Mouse (Mus musculus) spleen, postnatal 14 days (tissue): ENCODE results near the gene Rassf7.

Experiments used
- DNase-seq, 2 experiments: peaks; one replicate each; pipeline ENCODE4 v3.0.0; 2021 to 2022; ENCODE audit warnings: low spot score in 2 of 2

Rassf7 gene

DNA sequence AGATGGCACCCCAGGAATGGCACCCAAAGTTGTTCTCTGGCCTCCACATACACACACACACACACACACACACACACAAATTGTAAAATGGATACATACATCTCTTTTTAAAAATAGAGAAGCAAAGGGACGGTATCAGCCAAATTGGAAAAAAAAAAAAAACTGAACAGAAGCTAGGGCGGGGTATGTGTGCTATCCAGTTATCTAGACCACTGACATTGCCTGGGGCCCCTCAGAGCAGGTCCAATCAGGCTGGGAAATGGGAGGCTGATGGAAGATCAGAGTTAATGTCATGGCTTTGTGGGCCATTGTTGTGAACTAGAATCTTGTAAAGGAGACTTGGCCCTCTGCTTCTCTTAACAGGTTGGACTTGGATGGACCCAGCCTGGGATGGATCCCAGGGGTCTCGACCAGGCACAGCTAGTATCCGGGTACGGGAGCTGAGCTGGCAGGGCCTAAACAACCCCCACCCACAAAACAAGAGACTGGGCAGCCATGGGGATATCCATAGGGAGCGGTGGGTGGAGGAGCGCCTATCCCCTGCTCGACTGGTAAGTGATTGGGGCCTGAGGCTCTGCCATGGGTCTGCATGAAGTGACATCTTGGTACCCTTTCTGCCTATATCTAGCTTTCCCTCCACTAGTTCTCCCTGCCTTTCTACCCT, 18.9 kb upstream of the Rassf7 start:
- DNase-seq = no peak

DNA sequence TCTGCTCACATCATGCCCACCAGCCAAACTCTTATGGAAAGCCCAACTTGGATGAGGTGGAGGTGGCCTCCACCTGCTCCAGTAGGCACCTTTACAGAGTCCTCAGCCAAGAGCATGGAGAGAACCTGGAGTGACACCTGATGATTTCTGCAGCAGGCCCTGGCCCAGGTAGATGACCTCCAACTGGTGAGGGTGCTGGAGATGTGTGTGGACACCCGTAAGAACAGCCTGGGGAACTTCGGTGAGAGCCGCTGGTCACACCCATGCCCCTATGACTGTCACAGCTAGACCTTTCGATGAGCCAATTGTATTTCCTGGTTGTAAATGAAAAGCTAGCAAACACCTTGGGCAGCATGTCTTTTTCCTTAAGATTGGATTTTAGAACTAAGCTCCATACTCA, 17.5 kb upstream of the Rassf7 start:
- DNase-seq = no peak

DNA sequence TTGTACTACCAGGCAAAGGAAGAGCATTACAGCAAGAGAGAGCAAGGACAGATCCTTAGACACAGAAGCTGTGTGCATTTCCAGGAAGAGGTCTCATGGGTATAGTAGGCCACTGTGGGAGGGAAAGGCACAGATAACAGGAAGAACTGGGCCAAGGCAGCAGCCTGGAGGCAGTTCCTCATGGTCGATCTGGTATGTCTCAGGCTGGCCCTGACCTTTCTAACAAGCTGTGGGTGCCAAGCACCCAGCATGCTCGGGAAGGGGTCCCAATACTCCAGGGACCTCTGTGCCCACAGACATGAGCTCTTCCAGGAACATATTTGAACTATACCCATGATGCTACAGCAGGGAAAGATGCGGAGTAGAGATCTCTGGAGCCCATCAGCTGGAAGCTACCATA, 11.1 kb upstream of the Rassf7 start:
- DNase-seq = no peak

DNA sequence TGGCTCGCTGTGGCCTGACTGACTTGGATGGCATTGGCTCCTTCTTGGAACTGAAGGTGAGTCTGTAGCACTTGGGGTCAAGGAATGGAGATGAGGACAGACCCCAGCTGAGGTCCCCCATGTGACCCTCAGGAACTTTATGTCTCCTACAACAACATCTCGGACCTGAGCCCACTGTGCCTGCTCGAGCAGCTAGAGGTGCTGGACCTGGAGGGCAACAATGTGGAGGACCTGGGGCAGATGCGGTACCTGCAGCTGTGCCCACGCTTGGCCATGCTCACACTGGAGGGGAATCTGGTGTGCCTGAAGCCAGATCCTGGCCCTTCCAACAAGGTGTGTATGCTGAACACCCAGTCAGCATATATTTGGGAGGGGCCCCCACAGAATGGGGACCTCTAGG, 10.2 kb upstream of the Rassf7 start:
- DNase-seq = no peak

DNA sequence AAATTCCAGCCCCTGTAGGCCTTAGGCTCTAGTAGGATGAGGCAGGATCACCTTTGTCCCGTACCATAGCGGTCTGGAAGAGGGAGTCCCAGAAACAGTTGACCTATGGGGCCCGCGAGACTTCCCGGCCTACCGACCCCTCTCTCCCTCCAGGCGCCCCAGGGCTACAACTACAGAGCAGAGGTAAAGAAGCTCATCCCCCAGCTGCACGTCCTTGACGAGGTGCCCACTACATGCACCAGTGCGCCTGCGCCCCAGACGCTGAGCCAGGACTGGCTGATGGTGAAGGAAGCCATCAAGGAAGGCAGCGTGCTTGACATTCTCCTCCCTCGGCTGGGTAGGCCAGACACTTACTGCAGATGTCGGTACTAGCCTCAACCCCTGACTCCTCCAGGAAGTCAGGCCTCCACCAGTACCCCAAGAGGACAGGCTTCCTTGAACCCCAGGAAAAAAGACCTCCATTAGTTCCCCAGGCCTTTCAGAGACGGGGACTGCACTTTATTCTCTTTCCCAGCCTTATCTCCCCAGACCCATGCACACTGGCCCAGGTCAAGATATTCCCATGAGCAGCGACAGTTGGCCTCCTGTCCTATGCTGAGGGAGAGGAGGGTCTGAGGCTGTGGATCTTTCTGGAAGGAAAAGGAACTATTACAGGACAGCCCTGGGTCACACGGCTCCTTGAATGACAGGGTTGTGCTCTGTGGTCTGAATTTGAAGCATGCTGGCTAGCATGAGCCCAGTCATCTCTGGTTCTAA, 9.3 kb upstream of the Rassf7 start:
- DNase-seq = no peak

DNA sequence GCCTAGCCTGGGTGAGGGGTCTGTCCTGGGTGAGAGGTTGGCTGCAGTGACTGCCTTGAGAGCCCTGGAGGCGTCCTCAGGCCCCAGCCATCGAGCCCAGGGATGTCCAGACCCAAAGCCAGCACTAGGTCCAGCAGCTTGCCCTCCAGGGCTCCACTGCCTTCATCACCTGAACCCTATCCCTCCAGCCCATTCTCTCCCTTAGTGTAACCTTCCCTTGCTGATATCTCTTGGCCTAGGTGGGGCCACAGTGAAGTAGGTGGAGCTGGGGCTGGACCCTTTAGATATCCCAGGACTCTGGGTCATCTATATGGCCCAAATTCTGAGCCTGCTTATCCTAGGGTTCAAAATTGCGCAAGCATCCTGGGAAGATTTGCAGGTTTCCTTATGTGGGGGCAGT, 6.1 kb upstream of the Rassf7 start:
- DNase-seq = no peak

DNA sequence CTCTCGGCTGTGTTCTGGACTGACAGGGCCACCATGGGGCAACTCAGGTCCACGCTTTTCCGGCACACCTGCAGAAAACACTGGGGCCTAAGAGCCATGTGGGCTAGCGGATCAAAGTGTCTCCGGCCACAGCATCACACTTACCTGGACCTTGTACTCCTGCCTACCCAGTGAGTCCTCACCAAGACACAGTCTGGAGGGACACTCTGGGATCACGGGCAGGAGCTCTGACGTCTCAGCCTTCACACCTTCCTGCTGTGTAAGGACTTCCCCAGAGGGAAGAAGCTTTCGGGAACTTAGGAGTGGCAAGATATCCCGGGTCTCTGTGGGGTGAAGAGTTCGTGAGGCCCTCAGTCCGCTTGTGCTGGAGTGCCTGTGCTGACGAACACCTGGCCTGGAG, 5.5 kb upstream of the Rassf7 start:
- DNase-seq = no peak

DNA sequence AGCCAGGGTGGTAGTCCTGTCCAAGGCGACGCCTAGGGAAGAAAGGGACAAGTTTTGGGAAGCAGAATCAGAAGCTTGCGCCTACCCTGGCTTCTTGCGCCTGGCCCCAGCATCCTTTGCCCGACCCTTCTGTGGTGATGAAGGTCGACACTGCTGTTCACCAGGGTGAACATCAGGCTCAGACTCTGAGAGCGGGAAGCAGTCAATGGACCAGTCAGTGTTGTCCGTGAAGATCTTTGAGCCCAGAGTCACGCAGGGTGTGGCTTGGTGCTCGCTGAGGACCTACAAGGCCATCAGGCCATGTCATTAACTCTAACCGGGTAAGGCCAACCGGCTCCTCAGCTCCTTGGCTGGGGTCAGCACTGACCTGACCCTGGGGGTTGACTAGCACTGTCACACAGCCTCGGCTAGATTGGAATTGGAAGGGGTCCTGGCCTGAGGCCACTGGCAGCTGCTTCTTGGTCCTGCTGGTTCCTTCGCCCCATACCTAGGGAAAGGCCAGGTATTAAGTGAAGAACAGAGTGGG, 5.0 kb upstream of the Rassf7 start:
- DNase-seq = peak in 1 of 2 experiments; percentile 6

DNA sequence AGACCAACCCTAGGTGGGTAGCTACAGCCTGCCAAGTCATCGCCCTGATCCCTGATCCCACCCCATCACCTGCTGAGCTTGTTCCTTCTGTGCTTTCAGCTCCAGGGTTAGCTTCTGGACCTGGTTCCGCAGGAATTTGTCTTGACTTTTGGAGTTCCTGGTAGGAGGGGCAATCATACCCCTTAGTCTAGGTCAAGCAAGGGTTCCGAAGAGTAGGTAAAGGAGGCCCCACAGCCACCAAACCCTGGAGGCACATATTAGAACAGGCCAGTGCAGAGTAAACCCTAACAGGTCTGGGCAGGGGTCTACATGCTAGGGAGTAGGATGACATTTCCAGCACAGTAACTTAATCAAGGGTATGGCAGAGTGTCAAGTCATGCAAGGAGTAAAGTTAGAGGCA, 2.5 kb upstream of the Rassf7 start:
- no peak for DNase-seq

DNA sequence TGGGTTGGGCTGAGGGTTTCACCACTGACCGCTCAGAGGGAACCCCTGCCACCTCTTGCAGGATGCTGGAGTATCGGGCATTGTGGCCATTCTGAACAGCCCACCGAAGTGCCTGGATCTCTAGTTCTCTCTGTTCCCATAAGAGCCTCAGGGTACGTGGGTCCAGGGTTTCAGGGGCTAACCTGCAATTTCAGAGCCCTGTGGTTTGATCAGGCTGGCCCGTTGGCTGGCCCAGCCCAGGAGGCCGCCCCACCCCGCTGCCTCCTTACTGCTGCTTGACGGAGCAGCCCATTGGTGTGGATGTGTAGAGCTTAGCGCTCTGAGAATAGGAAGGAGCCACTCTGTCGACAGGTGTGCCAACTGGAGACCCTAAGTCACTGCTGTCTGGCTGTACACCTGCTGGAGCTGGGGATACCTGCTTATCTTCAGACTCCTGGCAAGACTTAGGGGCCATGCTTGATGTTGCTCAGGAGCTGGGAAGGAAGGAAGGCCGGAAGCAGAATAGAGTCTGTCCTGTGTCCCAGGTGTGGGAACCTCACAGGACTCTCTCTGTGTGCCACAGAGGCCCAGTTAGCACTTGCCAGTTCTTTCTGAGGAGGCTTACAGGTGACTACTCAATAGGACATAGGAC, 1.9 kb upstream of the Rassf7 start, which contains the start of gene Lmntd2:
TSS of gene Lmntd2 (minus strand) at position 476 of the 631 bp plus-strand sequence.
- DNase-seq = peak in 1 of 2 experiments; percentile 6

DNA sequence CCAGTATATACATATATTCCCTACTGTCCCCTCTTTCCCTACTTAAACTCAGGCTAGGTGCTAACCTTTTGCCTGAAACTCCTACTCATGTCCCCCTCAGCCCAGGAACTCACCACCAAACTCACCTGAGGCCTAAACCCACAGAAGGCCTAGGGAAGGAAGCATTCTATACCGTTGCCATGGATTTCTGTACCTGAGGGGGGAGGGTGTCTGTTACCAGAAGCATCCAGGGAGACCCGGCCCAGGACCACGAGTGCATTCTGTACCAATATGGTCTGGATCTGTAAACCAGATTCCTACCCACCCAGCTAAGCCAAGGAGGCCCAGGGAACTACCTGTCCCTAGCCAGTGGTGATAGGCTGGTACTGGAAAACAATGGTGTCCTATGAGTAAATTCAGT, 1.4 kb upstream of the Rassf7 start:
- peak in 1 of 2 experiments; percentile 5 for DNase-seq

DNA sequence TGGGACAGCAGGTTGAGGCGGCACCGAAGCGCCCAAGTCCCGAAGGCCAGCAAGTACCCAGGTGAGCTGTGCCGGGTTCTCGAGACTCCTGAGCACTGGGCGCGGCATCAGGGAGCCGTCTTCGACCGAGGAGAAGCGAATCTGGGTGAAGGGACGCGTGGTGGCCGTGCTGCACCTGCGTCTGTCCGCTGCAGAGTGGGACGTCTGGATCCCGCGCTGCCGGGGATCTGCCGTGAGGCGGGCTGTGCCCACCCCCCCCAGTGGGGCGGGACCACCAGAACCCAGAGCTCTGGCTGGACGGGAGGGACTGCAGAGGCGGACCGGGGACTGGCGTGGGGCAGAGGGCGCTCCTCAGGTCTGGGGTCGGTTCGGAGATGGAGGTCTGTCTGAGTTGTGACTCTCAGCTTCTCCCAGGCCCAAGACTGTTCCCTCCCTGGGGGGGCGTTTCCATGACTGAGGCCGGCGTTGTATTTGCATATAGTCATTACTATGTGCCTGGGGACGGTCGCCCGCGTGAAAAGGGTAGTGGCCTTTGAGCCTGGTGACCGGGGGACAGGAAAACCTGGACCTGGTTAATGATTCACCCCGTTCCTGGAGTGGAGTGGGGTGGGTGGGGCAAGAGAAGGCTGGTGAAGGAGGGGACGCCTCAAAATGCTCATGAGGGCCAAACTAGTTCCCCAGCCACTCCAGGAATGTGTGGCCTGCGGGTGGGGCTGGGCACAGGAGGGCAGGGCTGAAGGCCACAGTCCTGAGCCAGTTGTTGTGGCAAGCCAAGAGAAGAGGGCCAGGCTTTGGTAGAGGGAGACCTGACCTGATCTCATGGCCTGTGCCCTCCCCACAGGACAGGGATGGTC, 447 bp downstream of the Rassf7 start:
- no peak for DNase-seq

DNA sequence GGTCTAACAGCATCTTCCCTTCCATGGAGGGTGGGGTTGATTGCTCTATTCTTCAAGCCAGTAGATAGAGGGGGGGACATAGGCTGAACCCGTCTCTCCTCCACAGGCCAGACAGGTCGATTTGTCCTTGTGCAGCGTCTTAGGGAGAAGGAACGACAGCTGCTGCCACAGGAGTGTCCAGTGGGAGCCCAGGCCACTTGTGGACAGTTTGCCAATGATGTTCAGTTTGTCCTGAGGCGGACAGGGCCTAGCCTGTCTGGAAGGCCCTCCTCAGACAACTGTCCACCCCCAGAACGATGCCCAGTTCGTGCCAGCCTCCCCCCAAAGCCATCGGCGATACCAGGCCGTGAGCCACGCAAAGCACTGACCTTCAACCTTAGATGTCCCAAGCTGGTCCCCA, 1.2 kb downstream of the Rassf7 start:
- DNase-seq = no peak

DNA sequence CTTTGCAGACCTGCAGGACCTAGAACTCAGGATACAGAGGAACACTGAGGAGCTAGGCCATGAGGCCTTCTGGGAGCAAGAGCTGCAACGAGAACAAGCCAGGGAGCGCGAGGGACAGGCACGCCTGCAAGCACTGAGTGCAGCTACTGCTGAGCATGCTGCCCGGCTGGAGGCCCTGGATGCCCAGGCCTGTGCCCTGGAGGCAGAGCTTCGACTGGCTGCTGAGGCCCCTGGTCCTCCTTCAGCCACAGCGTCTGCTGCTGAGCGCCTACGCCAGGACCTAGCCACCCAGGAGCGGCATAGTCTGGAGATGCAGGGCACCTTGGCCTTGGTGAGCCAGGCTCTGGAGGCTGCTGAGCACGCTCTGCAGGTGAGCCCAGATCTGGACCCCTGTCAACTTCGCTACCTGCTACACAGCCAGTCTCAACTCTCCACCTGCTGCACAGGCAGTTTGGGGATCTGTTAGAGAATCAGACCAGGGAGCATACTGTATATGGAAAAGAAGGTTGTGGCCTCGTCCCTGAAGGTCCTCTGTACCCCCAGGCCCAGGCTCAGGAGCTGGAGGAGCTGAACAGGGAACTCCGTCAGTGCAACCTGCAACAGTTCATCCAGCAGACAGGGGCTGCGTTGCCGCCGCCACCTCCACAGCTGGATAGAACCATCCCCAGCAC, 1.8 kb downstream of the Rassf7 start:
- DNase-seq = no peak

DNA sequence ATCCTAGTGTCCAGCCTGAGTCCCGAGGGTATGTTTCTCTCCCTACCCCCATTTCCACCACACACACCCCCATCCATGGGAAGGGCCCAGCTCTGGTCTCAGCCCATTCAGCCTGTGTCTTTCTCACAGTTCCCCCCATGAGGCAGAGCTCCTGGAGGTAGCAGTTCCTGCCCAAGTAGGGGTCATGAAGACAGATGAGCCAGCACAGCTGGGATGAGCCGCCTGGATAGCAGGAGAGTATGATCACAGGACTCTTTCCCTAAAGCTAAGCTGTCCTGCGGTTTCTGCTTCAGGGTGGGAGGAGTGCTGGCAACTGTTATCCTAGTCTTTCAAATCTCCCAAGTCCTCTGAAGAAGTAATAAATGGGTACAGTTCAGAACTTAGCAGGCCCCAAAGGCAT, 2.5 kb downstream of the Rassf7 start:
- DNase-seq = no peak

DNA sequence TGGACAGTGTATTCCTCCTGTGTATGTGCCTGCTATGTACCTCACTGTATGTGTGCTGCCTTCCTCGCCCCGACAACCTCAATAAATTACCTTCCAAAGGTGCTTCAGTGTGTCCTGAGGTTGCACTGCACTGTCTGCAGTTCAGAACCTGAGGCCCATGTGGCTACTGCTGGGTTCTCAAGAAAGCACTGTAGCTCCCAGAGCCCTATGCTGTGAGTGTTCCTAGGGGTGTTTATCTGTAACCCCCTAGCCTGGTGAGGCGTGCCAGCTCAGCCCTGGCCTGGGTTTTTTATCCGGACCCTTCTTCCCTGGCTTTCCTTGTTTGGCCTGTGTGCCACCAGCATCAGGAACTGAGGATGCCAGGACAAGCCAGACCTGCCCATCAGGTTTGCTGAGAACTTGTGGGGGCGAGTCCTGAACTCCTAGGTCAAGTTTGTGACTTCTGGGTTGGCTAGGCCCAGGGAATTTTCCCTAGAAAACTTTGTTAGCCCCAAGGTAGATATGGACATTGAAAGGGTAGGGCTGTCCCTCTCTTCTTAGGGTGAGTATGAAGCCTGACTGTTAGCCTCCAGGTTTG, 3.0 kb downstream of the Rassf7 start:
- no peak for DNase-seq

DNA sequence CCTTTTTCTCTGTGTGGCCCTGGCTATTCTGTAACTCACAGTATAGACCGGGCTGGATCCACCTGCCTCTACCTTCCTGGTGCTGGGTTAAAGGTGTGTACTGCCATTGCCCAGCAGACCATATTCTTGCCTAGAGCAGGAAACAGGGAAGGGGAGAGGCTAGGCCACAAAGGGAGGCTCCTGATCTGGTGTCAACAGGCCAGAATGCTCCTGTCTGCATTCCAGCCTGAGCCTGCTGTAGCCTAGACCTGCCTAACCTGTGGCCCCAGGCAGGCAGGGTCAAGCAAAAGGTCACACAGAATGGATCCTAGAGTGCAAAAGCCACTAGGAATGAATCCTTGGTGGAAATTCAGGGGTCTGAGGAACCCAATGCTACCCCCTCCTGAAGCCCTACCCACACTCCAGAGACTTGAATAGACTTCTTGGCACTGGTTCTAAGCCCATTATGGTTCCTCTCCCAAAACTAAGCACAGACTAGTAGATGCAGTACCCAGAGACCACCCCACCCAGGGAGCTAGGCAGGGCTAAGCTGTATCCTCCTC, 4.0 kb downstream of the Rassf7 start:
- no peak for DNase-seq

DNA sequence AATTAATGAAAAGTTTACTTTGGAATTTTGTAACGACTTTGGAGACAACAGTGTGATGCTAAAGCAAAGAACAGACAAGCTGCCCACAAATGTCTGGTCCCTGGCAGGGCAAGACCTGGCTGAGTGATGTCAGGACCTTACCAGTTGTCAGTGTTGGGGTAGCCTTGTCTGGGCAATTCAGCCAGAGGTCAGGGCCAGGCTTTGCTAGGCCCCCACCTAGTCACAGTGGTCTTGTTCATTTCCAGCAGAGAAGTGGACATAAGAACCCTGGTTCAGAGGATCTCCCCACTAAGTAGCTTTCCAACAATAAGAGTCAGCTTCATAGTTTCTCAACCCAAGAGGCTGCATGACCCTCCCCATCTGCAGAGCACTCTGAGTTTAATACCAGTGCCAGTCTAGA, 4.7 kb downstream of the Rassf7 start:
- no peak for DNase-seq

DNA sequence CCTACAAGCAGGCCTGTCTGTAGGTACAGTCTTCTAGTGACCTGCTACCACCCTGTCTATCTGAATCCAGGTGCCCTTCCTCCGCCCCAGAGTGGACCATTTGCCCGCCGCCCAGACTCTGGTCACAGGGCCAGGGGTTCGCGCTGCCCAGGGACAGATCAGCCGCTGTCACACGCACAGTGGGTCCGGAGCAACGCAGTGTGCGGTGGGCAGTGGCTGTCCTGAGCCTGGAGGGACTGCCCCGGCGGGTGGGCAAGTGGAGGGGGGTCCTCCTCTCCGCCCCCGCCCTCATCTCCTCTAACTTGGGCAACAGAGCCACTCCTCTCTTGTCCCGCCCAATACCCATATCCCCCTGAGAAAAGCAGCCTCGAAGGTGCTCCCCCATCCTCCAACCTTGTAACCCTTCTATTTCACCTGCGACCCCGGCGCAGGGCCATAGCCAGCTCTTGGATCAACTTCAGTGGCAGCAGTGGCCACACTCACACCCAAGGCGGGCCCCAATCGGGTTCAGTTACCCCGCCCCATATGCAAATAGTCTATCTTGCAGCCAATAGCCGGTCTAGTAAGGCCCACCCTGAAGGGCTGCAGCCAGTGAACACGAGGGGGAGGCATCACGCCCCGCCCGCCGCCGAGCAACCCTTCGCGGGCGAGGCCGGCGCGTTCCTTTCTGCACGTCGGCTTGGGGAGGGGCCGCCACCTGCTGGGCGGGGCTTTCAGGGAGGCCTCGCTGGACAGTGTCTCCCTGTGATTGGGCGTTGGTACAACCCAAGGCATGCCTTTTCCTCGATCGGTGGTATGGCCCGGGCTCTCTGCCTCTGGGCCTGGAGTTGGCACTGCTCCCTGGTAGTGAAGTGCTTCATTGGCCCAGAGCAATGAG, 5.8 kb downstream of the Rassf7 start:
- peak; percentile 93 to 94 for DNase-seq

DNA sequence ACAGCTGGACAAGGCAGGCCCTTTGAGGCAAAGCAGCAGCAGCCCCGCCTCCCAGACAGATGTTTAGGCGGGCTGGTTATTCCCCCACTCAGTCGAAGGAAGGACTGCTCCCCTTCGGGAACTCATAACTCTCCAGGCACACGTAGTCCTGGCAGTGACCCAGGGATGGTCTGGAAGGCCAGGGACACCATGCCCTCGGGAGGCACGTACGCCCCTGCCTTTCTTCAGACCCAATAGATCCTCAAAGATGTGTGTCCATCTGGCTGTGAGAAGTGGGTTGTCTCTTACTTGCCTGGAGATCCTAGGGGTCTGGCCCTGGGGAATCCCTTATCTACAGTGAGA, 6.4 kb downstream of the Rassf7 start:
- DNase-seq = peak in 1 of 2 experiments; percentile 22
